23 mouse cellular contexts compared by ENCODE assay signal in the genomic region with DNA sequence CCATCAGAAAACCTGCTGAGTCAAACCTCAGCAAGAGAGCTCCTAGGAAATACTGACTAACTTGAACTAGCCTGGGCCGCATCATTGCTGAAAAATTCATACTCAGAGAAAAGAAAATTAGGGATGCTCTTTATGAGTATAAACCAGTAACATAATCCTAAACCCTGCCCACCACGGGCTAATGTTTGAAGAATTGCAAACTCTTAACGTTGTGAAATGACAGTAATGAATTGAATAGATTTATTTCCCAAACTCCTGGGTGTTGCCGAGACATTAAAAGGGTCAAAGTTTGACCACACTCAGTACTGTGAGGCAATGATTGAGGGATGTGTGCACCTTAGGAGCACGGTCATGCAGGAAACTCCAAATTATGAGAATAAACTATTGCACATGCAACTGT.
A peak's percentile ranks its signal among the peaks of the same experiment; 100 is the strongest.
DNase-seq lines count a peak whose midpoint lies in the region; ATAC-seq and TF ChIP-seq lines count a peak whose summit lies in the region.
"Had no signal": no experiment of that assay in that cellular context is flagged by ENCODE, and none has a peak within 500 bp of the region (broad histone marks: within the 10 kb centered on the region; RNA-seq: fewer than 3 reads in every experiment).

No protein-coding gene starts in this region.

- ATAC-seq in cerebellum, adult (ENCODE audit: insufficient number of reproducible peaks, low FRiP score, low TSS enrichment): no peak
- ATAC-seq in midbrain, postnatal 0 days (ENCODE audit: low FRiP score): no peak
- ATAC-seq: activated CD4-positive, CD25-positive, alpha-beta regulatory T cell, adult 4 months; forebrain, embryonic 14.5 days; forebrain, embryonic 16.5 days; Patski had no signal

- DNase-seq in gastrocnemius, adult 2 months: peak; percentile 13
- DNase-seq in gastrocnemius, postnatal 36 days: no peak
- peak; percentile 84 for DNase-seq in 3T3-L1 (ENCODE audit: low read depth, low spot score)
- peak; percentile 59 for DNase-seq in adipocyte (ENCODE audit: low spot score)
- peak; percentile 52 for DNase-seq in fibroblast of lung, adult 2 months (ENCODE audit: low read depth)
- DNase-seq in midbrain, postnatal 0 days (ENCODE audit: low spot score): no peak
- DNase-seq: adrenal gland, adult 2 months; adrenal gland, postnatal 10 days; adrenal gland, postnatal 25 days; cerebellum, adult 11-12 months; cerebellum, adult 2 months; cerebellum, adult 9-10 months; cerebellum, postnatal 10 days; cerebellum, postnatal 25 days had no signal

- no peak overlapping the region for H3K4me3 ChIP-seq in gastrocnemius, adult 2 months
- H3K4me3 ChIP-seq in midbrain, postnatal 0 days (ENCODE audit: low read depth, low read length): no peak overlapping the region
- H3K4me3 ChIP-seq: embryonic facial prominence, embryonic 10.5 days; embryonic facial prominence, embryonic 12.5 days; forebrain, embryonic 10.5 days; forebrain, embryonic 12.5 days had no signal

- no peaks in the 10 kb centered on the region for H3K9me3 ChIP-seq in midbrain, postnatal 0 days (ENCODE audit: low read length)
- H3K9me3 ChIP-seq: embryonic facial prominence, embryonic 10.5 days; embryonic facial prominence, embryonic 12.5 days; forebrain, embryonic 10.5 days; forebrain, embryonic 12.5 days had no signal

- no peaks in the 10 kb centered on the region for H3K27me3 ChIP-seq in midbrain, postnatal 0 days (ENCODE audit: insufficient read depth, low read length)
- H3K27me3 ChIP-seq: embryonic facial prominence, embryonic 12.5 days; forebrain, embryonic 12.5 days had no signal

- intact Hi-C loops in gastrocnemius, adult 2 months (cut with DNase I): no loop called here
- intact Hi-C loops in gastrocnemius, postnatal 36 days (cut with DNase I): no loop called here

- H3K9ac ChIP-seq in midbrain, postnatal 0 days (replicated peaks; ENCODE audit: low read length, poor library complexity, severe bottlenecking): no peak overlapping the region
- H3K9ac ChIP-seq: embryonic facial prominence, embryonic 12.5 days; forebrain, embryonic 12.5 days had no signal

- H3K4me1 ChIP-seq in midbrain, postnatal 0 days (ENCODE audit: insufficient read depth, low read length): no peaks in the 10 kb centered on the region
- H3K4me1 ChIP-seq: embryonic facial prominence, embryonic 10.5 days; embryonic facial prominence, embryonic 12.5 days; forebrain, embryonic 10.5 days; forebrain, embryonic 12.5 days had no signal

- H3K4me2 ChIP-seq in midbrain, postnatal 0 days (ENCODE audit: low read depth, low read length, poor library complexity, severe bottlenecking): no peak overlapping the region
- H3K4me2 ChIP-seq: embryonic facial prominence, embryonic 12.5 days; forebrain, embryonic 12.5 days had no signal

- no peak overlapping the region; the same call in 1 of the 2 replicates for H3K27ac ChIP-seq in gastrocnemius, adult 2 months
- no peak overlapping the region for H3K27ac ChIP-seq in midbrain, postnatal 0 days (ENCODE audit: low read depth, low read length)
- H3K27ac ChIP-seq: embryonic facial prominence, embryonic 10.5 days; embryonic facial prominence, embryonic 12.5 days; forebrain, embryonic 10.5 days; forebrain, embryonic 12.5 days had no signal

- H3K36me3 ChIP-seq in midbrain, postnatal 0 days (ENCODE audit: insufficient read depth, low read length): no peaks in the 10 kb centered on the region
- H3K36me3 ChIP-seq: embryonic facial prominence, embryonic 10.5 days; embryonic facial prominence, embryonic 12.5 days; forebrain, embryonic 10.5 days; forebrain, embryonic 12.5 days had no signal

- WGBS in midbrain, postnatal 0 days: 90% methylated on average over 5 of the region's 5 CpGs

- no peak for TF ChIP-seq CTCF in gastrocnemius, adult 2 months (IDR thresholded peaks at IDR 0.05)
- TF ChIP-seq CTCF in midbrain, postnatal 0 days (IDR thresholded peaks at IDR 0.05): no peak

Comparison
In these comparisons a context has a peak if more than half of its experiments do, and no peak if none do; other contexts are left out.
1. DNase-seq: peak in gastrocnemius, adult 2 months (single experiment), 3T3-L1 (single experiment), adipocyte (single experiment) and fibroblast of lung, adult 2 months (single experiment); none in gastrocnemius, postnatal 36 days (0 of 2) and midbrain, postnatal 0 days (single experiment).